ENCODE assay signal across 8 mouse cellular contexts in genomic region chr12:52835291-52835742, GRCm38 (mm10).
DNase-seq lines count a peak whose midpoint lies in the region; ATAC-seq and TF ChIP-seq lines count a peak whose summit lies in the region.

No protein-coding gene starts in this region.

- 0 out of 2 replicates have a peak, but pooled peaks cover 7% of the 10 kb centered on the region for H3K4me1 ChIP-seq in kidney, postnatal 0 days (replicated peaks; ENCODE audit: insufficient read depth, low read length)
- H3K4me1 ChIP-seq in hindbrain, embryonic 12.5 days: peaks cover 46% of the 10 kb centered on the region
- peaks cover 16% of the 10 kb centered on the region for H3K4me1 ChIP-seq in neural tube, embryonic 11.5 days (ENCODE audit: control insufficient read depth, insufficient read depth, low read length)

- no peak overlapping the region for H3K9ac ChIP-seq in kidney, postnatal 0 days (ENCODE audit: low read depth, low read length)
- H3K9ac ChIP-seq in hindbrain, embryonic 12.5 days: no peak overlapping the region
- peak overlapping the region; percentile 11; the same call in 1 of the 2 replicates for H3K9ac ChIP-seq in neural tube, embryonic 11.5 days (ENCODE audit: low read length)

- H3K27ac ChIP-seq in kidney, postnatal 0 days: no peak overlapping the region
- peak overlapping the region; percentile 88 for H3K27ac ChIP-seq in hindbrain, embryonic 12.5 days
- peak overlapping the region; percentile 45; the same call in 1 of the 2 replicates for H3K27ac ChIP-seq in neural tube, embryonic 11.5 days (ENCODE audit: low read depth, low read length)

- no peaks in the 10 kb centered on the region for H3K36me3 ChIP-seq in kidney, postnatal 0 days (ENCODE audit: insufficient read depth, low read length)
- no peaks in the 10 kb centered on the region for H3K36me3 ChIP-seq in hindbrain, embryonic 12.5 days
- H3K36me3 ChIP-seq in neural tube, embryonic 11.5 days (ENCODE audit: control insufficient read depth, insufficient read depth, low read length): no peaks in the 10 kb centered on the region

- DNase-seq in kidney, postnatal 0 days (ENCODE audit: low spot score): peak; percentile 65
- no peak for DNase-seq in kidney, postnatal 4 days
- peak; percentile 49 for DNase-seq in embryo, embryonic 9.5 days (ENCODE audit: extremely low spot score)
- DNase-seq in neural tube, embryonic 11.5 days (ENCODE audit: low spot score): peak; percentile 62
- DNase-seq in thymus, postnatal 4 days: no peak
- DNase-seq in c-Kit-positive CD71-positive TER-119-positive erythroid progenitor cells, embryonic 14.5 days (ENCODE audit: low spot score): no peak

- no peak for TF ChIP-seq CTCF in kidney, postnatal 0 days (IDR thresholded peaks at IDR 0.05; ENCODE audit: low read depth)

- no peak for ATAC-seq in kidney, postnatal 0 days (replicated peaks; ENCODE audit: low FRiP score, low read depth)
- peak; percentile 75 for ATAC-seq in hindbrain, embryonic 12.5 days (ENCODE audit: low FRiP score)
- ATAC-seq in neural tube, embryonic 11.5 days (ENCODE audit: insufficient read depth, low FRiP score, low TSS enrichment): no peak; the same call in 1 of the 2 replicates
- ATAC-seq in CD4-positive, CD25-positive, alpha-beta regulatory T cell, adult 4 months: no peak

- no peak overlapping the region; the same call in 1 of the 2 replicates for H3K4me2 ChIP-seq in kidney, postnatal 0 days (ENCODE audit: low read length)
- H3K4me2 ChIP-seq in hindbrain, embryonic 12.5 days (replicated peaks): peak overlapping the region; percentile 15; the same call in 1 of the 2 replicates
- H3K4me2 ChIP-seq in neural tube, embryonic 11.5 days (ENCODE audit: low read depth): no peak overlapping the region

- WGBS in kidney, postnatal 0 days: 28% methylated on average over 6 of the region's 6 CpGs
- 12% methylated on average over 6 of the region's 6 CpGs for WGBS in hindbrain, embryonic 12.5 days
- 23% methylated on average over 6 of the region's 6 CpGs for WGBS in neural tube, embryonic 11.5 days

- H3K9me3 ChIP-seq in kidney, postnatal 0 days (replicated peaks; ENCODE audit: low read length): no peaks in the 10 kb centered on the region
- no peaks in the 10 kb centered on the region for H3K9me3 ChIP-seq in hindbrain, embryonic 12.5 days (replicated peaks)
- no peaks in the 10 kb centered on the region for H3K9me3 ChIP-seq in neural tube, embryonic 11.5 days (ENCODE audit: control insufficient read depth, low read length)

- no peaks in the 10 kb centered on the region for H3K27me3 ChIP-seq in kidney, postnatal 0 days (ENCODE audit: insufficient read depth, low read length)
- no peaks in the 10 kb centered on the region for H3K27me3 ChIP-seq in hindbrain, embryonic 12.5 days
- H3K27me3 ChIP-seq in neural tube, embryonic 11.5 days (ENCODE audit: control insufficient read depth, insufficient read depth, low read length): no peaks in the 10 kb centered on the region

- no peak overlapping the region for H3K4me3 ChIP-seq in kidney, postnatal 0 days (replicated peaks; ENCODE audit: low read depth, low read length)
- H3K4me3 ChIP-seq in hindbrain, embryonic 12.5 days: no peak overlapping the region
- no peak overlapping the region for H3K4me3 ChIP-seq in neural tube, embryonic 11.5 days (ENCODE audit: low read depth, low read length)

Comparison
In these comparisons a context has a peak if more than half of its experiments do, and no peak if none do; other contexts are left out.
1. DNase-seq: peak in kidney, postnatal 0 days (single experiment), embryo, embryonic 9.5 days (single experiment) and neural tube, embryonic 11.5 days (single experiment); none in kidney, postnatal 4 days (0 of 2), thymus, postnatal 4 days (single experiment) and c-Kit-positive CD71-positive TER-119-positive erythroid progenitor cells, embryonic 14.5 days (single experiment).